Mouse (Mus musculus) liver, embryonic 14.5 days (tissue): ENCODE measurements around the gene Gapvd1. TPM values are rescaled to one million over a fixed set of nuclear protein-coding genes. Genes with fewer than 3 reads are reported as not detected.

ENCODE experiments used
- ATAC-seq: fragments of 200-750 bp; cut with Nextera tagmentation; 2 replicates; pipeline ENCODE4 v1.8.0; 2017; ENCODE audit warnings: moderate number of reproducible peaks, mild to moderate bottlenecking, moderate library complexity; ENCODE audit not compliant: insufficient read depth
- DNase-seq, 3 experiments: peaks; one replicate each; pipeline ENCODE4 v3.0.0-alpha.2; 2012 to 2013; ENCODE audit warnings: low read depth in 3 of 3, low spot score in 3 of 3
- H3K27ac ChIP-seq: fragments of 300-500 bp; sonication (generic); 2 replicates; pipeline ENCODE4 v1.5.1; 2014; ENCODE audit warnings: moderate library complexity, mild to moderate bottlenecking, control low read depth, inconsistent platforms
- H3K27me3 ChIP-seq: fragments of 300-500 bp; sonication (generic); 2 replicates; pipeline ENCODE4 v1.6.1; 2014; ENCODE audit warnings: mild to moderate bottlenecking, low read length, moderate library complexity; ENCODE audit not compliant: control insufficient read depth, insufficient read depth
- H3K36me3 ChIP-seq: fragments of 300-500 bp; sonication (generic); replicated peaks from 2 replicates; pipeline ENCODE4 v1.6.1; 2014; ENCODE audit warnings: low read depth; ENCODE audit not compliant: control insufficient read depth, insufficient read depth
- H3K4me1 ChIP-seq, 2 experiments: fragments of 200-500 bp in 1 of 2; fragments of 300-500 bp in 1 of 2; sonication (generic) in 1 of 2; replicated peaks; 2 replicates each; pipeline ENCODE4 v1.6.1; 2012 to 2014; ENCODE audit warnings: antibody characterized with exemption in 1 of 2, inconsistent platforms in 1 of 2, low read length in 1 of 2; ENCODE audit not compliant: control insufficient read depth in 2 of 2, insufficient read depth in 2 of 2
- H3K4me2 ChIP-seq: fragments of 300-500 bp; sonication (generic); 2 replicates; pipeline ENCODE4 v1.6.1; 2014; ENCODE audit warnings: low read depth, mild to moderate bottlenecking, control low read depth, moderate library complexity
- H3K4me3 ChIP-seq, 2 experiments: fragments of 200-500 bp in 1 of 2; fragments of 300-500 bp in 1 of 2; sonication (generic) in 1 of 2; 2 replicates each; pipeline ENCODE4 v1.5.1; 2012 to 2014; ENCODE audit warnings: low read depth in 2 of 2, low read length in 2 of 2, mild to moderate bottlenecking in 2 of 2, control low read depth in 1 of 2, inconsistent platforms in 1 of 2, moderate library complexity in 1 of 2; ENCODE audit not compliant: insufficient read depth in 1 of 2
- H3K9ac ChIP-seq: fragments of 300-500 bp; sonication (generic); replicated peaks from 2 replicates; pipeline ENCODE4 v1.6.1; 2014; ENCODE audit warnings: mild to moderate bottlenecking, control low read depth, moderate library complexity
- H3K9me3 ChIP-seq: fragments of 300-500 bp; sonication (generic); 2 replicates; pipeline ENCODE4 v1.6.1; 2016; ENCODE audit warnings: low read length, mixed read lengths; ENCODE audit not compliant: control insufficient read depth
- CTCF ChIP-seq: IDR thresholded peaks from 2 replicates; pipeline ENCODE4 v1.5.1; 2016; ENCODE audit warnings: antibody characterized with exemption, low read depth, control low read depth
- EP300 ChIP-seq: IDR thresholded peaks from 2 replicates; pipeline ENCODE4 v1.6.1; 2016; ENCODE audit warnings: antibody characterized with exemption, low read depth
- WGBS: fragments of 180-500 bp; shearing (Covaris S2); extraction: QIAGEN DNeasy Blood & Tissue Kit; methylation state at CpG from one replicate; pipeline ENCODE4 v1.1.7; 2014; ENCODE audit not compliant: insufficient replicate concordance; 5-methylcytosine and 5-hydroxymethylcytosine counted together
- polyA plus RNA-seq, 2 experiments: library from polyadenylated mRNA; depleted of rRNA in 1 of 2; stranded (reverse) in 1 of 2; unstranded in 1 of 2; fragments of >200 nt; fragmentation: Nextera tagmentation in 1 of 2; extraction: Ambion mirVana in 1 of 2; gene quantifications; 2 replicates each; pipeline versions ENCODE4 v1.2.1 to v1.2.3; 2012 to 2014

Gene Gapvd1
- polyA plus RNA-seq, 2 experiments = 22.9 to 71.8 TPM

DNA sequence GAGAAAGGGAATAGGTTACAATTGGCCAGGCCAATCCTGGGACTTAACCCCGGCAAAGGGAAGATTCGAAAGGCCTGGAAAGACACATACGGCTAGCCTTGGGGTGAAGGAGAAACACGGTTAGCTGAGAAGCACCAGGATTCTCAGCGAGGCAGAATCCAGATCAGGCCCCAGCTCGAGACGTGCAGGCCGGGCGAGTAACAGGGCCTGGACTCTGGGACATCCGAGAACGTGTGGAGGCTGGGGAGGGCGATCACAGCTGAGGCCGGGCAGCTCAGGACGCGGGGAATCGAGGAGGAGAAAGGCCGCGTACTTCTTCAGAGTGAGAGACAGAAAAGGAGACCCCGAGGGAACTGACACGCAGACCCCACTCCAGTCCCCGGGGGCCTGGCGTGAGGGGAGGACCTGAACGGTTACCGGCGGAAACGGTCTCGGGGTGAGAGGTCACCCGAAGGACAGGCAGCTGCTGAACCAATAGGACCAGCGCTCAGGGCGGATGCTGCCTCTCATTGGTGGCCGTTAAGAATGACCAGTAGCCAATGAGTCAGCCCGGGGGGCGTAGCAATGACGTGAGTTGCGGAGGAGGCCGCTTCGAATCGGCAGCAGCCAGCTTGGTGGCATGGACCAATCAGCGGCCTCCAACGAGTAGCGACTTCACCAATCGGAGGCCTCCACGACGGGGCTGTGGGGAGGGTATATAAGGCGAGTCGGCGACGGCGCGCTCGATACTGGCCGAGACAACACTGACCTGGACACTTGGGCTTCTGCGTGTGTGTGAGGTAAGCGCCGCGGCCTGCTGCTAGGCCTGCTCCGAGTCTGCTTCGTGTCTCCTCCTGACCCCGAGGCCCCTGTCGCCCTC lies 16.6 kb upstream of the Gapvd1 start, which contains the start of gene Hspa5:
Gene Hspa5, plus strand, starts transcription at position 603 of the 859 bp plus-strand sequence.
- ATAC-seq = peak; percentile 97
- peak; percentile 99 to 100 (median 100) for DNase-seq
- peaks cover 41% of the 10 kb centered on the region for H3K36me3 ChIP-seq
- peak within 1 kb of the TSS; percentile 80 for H3K27ac ChIP-seq
- H3K4me3 ChIP-seq = peak within 1 kb of the TSS; percentile 86 to 91
- peak within 1 kb of the TSS; percentile 93 for H3K9ac ChIP-seq
- TF ChIP-seq EP300 (peak; percentile 38; the same call in 1 of the 2 replicates), CTCF (peak; percentile 20; the same call in 1 of the 2 replicates)
- no peaks in the 10 kb centered on the region for H3K9me3 ChIP-seq
- WGBS = under 1% methylated on average over 60 of the region's 60 CpGs
- peak within 1 kb of the TSS; percentile 86 for H3K4me2 ChIP-seq
- peaks cover 22 to 25% of the 10 kb centered on the region in 2 experiments for H3K4me1 ChIP-seq
- no peaks in the 10 kb centered on the region for H3K27me3 ChIP-seq

DNA sequence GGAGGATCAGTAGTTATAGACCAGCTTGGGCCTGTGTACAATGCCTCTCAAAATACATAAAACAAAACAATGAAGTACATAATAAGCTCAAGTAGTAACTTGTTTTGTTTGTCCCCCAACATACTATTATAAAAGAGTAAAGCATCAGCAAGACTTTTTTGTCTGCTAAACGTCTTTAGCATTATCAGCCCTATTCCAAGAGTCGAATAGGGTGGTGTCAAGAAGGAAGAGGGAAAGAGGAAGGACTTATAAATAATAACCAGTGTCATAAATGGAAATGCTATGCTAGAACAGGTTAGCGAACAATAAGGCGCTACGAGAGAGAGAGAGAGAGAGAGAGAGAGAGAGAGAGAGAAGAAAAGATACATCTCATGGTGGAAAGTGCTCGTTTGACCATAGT lies 15.9 kb upstream of the Gapvd1 start:
- WGBS = under 1% methylated on average over 6 of the region's 6 CpGs
- ATAC-seq (no peak), DNase-seq (no peak)
- no peaks in the 10 kb centered on the region for H3K9me3 ChIP-seq
- TF ChIP-seq EP300 = no peak
- TF ChIP-seq CTCF = no peak
- H3K4me1 ChIP-seq = peaks cover 22% of the 10 kb centered on the region in 2 experiments
- peak overlapping the region; percentile 93 for H3K9ac ChIP-seq
- H3K4me2 ChIP-seq = peak overlapping the region; percentile 86
- H3K27me3 ChIP-seq = no peaks in the 10 kb centered on the region
- H3K27ac ChIP-seq = peak overlapping the region; percentile 80
- H3K36me3 ChIP-seq = peaks cover 35% of the 10 kb centered on the region
- H3K4me3 ChIP-seq = peak overlapping the region; percentile 86 to 91

DNA sequence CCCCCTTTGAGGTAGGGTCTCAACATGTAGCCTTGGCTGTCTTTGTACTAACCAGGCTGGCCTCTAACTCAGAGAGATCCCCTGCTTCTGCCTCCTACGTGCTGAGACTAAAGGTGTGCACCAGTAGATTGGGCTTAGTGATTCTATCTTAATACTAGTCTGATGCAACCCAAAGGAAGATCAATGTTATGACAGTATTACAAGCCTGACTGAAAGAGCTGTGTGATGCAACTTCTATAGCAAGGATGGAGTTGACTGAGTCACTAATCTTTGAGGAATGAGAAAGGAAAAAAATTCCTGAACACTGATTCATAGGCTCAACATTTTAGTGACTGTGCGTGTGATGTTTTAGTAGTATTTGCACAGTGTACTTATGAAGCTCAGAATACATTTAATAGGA lies 15.0 kb upstream of the Gapvd1 start:
- H3K9ac ChIP-seq = no peak overlapping the region
- peak overlapping the region in 1 of 2 experiments; percentile 86; a peak in 1 of 4 replicates for H3K4me3 ChIP-seq
- peak overlapping the region; percentile 86 for H3K4me2 ChIP-seq
- ATAC-seq (no peak), DNase-seq (no peak)
- H3K4me1 ChIP-seq = peaks cover 15 to 18% of the 10 kb centered on the region in 2 experiments
- H3K27me3 ChIP-seq = no peaks in the 10 kb centered on the region
- 74% methylated on average over 2 of the region's 2 CpGs for WGBS
- TF ChIP-seq EP300 (no peak), CTCF (no peak)
- peaks cover 26% of the 10 kb centered on the region for H3K36me3 ChIP-seq
- no peak overlapping the region; the same call in 1 of the 2 replicates for H3K27ac ChIP-seq
- H3K9me3 ChIP-seq = no peaks in the 10 kb centered on the region

DNA sequence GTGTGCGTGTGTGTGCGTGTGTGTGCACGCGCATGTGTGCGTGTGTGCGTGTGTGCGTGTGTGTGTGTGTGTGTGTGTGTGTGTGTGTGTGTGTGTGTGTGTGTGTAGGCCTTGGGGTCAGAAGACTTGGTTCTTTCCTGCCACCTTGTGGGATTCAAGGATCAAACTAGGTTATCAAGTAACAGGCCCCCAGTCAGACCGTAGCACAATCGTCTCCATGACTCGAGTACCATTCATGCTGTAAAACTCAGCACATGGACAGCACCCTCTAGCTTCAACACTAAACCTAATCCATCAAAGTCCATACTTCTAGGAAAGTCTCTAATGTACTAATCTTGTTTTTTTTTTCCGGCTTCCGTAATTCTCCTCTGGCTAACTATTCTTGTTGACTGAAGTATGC lies 9.8 kb upstream of the Gapvd1 start:
- no peaks in the 10 kb centered on the region for H3K36me3 ChIP-seq
- peaks cover 23 to 25% of the 10 kb centered on the region in 2 experiments for H3K4me1 ChIP-seq
- H3K27me3 ChIP-seq = no peaks in the 10 kb centered on the region
- H3K27ac ChIP-seq = no peak overlapping the region
- no peak overlapping the region for H3K9ac ChIP-seq
- H3K9me3 ChIP-seq = no peaks in the 10 kb centered on the region
- 68% methylated on average over 12 of the region's 12 CpGs for WGBS
- H3K4me3 ChIP-seq = no peak overlapping the region
- H3K4me2 ChIP-seq = no peak overlapping the region
- no peak for DNase-seq
- ATAC-seq = no peak
- TF ChIP-seq EP300 = no peak
- TF ChIP-seq CTCF = no peak

DNA sequence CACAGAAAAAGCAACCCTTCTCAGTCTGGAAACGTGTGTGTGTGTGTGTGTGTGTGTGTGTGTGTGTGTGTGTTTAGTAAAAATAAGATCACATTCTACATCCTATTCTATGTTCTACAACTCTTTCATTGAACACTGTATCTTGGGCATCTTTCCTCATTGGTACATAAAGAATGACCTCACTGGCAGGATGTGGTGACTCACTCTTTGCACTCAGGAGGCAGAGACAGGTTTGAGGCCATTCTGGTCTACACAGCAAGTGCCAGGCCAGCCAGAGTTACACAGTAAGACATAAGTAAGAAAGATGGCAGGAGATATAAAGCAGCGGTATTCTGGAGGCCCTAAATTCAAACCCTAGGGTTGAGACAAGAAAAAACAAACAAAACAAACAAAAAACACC lies 7.8 kb upstream of the Gapvd1 start:
- H3K9me3 ChIP-seq = no peaks in the 10 kb centered on the region
- peak overlapping the region; percentile 16 for H3K9ac ChIP-seq
- H3K4me2 ChIP-seq = peak overlapping the region; percentile 3; the same call in 1 of the 2 replicates
- TF ChIP-seq CTCF = no peak
- no peak for TF ChIP-seq EP300
- no peaks in the 10 kb centered on the region for H3K36me3 ChIP-seq
- ATAC-seq (no peak), DNase-seq (no peak)
- 46% methylated on average over 2 of the region's 2 CpGs for WGBS
- H3K27me3 ChIP-seq = no peaks in the 10 kb centered on the region
- H3K4me1 ChIP-seq = peaks cover 23 to 25% of the 10 kb centered on the region in 2 experiments
- no peak overlapping the region for H3K4me3 ChIP-seq
- peak overlapping the region; percentile 80 for H3K27ac ChIP-seq
